Mouse (Mus musculus): ENCODE measurements around the gene Ormdl2. TPM values are rescaled to one million over a fixed set of nuclear protein-coding genes. Genes with fewer than 3 reads are reported as not detected.

Ormdl2 gene
- 77.1 TPM for polyA plus RNA-seq (2017; shearing (Covaris generic))

DNA sequence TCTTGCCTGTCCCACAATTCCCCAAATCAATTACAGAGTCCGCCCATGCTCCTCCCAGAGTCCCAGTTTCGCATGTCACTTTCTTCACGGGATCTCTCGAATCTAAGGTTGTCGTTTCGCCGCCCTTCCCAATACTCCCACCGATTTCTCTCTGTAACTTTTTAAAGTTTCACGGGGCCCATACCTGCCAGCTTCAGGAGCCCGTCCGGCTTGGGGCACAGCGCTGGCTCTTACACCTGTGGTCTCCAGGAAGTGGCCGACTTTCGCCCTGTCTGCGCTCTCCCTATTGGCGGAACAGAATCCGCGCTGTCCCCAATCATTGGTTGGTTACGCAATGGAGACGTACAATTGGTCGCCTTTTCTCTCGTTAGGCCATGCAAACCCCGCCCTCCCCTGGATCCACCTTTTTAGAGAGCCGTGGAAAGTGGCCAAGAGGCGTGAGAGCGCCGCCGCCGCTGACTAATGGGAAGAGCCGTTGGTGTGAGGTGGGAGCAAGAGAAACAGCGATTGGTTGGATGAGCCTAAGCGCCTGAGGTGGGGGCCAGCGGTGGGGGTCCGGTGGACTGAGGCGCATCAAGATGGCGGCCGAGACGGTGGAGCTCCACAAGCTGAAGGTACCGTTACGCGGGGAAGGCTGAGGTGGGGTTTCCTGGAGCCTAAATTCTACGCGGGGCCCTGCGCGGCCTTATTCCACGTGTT is at the start of gene Ormdl2:
Ormdl2 (minus strand) TSS at position 288 of the 699 bp plus-strand sequence.

DNA sequence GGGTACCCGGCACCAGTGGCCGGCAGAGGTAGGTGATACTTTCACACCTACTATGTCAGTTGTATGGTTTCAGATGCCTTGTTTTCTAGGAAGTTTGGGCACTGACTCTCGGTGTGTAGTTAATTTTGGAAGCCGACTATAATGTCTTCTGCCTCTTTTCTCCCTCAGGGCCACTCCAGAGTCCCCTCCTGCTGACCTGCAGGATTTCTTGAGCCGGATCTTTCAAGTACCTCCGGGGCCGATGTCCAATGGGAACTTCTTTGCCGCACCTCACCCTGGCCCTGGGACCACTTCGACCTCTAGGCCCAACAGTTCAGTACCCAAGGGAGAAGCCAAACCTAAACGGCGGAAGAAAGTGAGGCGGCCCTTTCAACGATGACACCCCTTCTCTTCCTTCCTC is 4.4 kb downstream of the Ormdl2 start, which contains the start of gene Sarnp:
Sarnp (plus strand) TSS at position 301 of the 400 bp plus-strand sequence.

DNA sequence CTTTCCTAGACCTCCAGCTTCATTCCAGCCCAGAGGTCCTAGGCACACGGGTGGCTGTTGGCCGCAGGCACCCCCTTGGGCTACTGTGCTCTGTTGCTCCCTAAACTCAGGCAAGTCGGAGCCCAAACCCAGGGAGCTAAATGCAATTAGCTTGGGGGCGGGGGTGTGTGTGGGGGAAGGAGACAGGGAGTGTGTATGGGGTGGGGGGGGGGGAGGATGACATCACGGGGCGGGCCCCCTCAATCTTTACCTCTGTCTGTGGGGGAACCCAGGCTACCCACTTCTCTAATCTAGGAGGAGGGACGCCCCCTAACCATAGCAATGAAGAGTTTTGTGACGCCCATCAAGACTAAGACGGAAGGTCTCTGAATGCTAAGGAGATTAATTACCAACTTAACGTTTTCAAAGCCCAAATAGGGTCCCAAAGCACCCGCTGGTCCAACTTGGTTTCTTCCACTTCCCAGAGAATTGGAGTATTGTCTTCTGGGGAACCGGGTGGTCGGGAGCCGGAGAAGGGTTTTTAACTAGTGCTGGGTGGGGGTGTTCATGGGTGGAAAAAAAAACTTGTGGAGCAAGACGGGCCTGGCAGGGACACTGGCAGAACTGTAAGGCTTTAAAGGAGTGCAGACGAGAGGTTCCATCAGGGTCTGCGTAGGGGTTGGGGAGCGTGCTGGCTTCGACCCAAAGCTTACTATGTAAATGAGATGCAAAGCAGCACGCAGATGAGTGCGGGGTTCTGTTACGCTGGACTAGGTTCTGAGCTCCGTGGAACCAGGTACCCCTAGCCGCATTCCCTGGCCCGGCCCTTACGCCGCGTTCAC is 17.0 kb downstream of the Ormdl2 start, which contains the start of gene Tmem198b:
Tmem198b (minus strand) TSS at position 100 of the 821 bp plus-strand sequence.

DNA sequence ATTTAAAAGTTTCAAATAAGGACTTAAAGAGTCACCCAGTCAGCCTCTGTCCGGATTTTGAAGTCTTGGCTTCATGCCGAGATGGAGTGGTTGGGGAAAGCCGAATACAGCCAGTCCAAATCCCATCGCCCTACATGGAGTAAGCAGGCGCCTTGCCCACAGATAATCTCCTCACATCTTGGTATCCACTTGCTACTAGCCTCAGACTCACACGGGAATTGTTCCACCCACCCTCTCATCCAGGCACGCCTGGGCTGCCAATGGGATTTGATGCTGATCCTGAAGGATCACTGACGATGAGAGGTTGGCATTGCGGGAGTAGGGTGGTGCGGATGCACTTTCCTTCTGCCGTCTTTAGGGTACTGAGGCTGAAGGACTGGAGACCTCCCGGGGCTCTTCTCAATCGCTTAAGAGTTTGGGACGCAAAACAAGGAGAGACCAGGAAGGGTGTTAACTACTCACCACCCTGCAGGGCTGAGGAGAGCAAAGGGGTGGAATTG is 17.6 kb downstream of the Ormdl2 start, which contains the start of gene Dnajc14:
Dnajc14 (plus strand) TSS at position 292 of the 500 bp plus-strand sequence.

DNA sequence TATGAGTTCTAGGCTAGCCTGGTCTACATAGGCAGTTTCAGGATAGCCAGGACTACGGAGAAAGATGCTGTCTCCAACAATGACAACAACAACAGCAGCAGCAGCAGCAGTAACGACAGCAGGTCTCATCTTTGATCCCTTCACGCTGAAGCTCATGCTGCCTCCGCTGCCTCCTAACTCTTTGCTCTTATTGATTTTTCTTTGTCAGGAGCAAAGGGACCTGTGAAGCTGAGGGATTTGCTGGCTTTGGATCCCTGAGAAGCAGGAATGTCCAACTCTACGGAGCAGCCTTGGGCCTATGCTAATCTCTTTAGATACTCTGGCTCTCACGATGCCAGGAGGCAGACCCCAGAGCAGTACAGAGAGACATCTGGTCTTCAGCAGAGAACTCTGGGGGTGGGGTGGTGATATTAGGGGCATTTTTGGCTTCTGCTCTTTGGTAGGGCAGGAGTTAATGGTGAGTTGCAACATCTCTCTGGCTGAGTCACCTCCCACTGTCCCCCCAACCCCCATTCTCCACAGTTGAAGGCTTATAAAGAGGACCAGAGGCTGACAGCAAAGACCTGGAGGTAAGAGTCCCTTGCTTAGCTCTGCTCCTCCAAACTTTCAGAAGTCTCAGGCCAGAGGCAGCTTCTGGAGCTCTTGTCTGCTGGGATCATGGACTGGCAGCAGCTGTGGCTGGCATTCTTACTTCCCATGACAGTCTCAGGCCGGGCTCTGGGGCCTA is 30.9 kb downstream of the Ormdl2 start, which contains the start of gene Mmp19:
Mmp19 (plus strand) TSS at position 513 of the 727 bp plus-strand sequence.

Other genes with a start within 250 kb of the Ormdl2 start
- 12.0 TPM for gene Erbb3, start 232.0 kb downstream of the Ormdl2 start, polyA plus RNA-seq (2017; shearing (Covaris generic))
- 866 TPM for gene Rps26, start 194.9 kb downstream of the Ormdl2 start, polyA plus RNA-seq (2017; shearing (Covaris generic))
- gene Ikzf4, start 175.7 kb downstream of the Ormdl2 start, polyA plus RNA-seq (2017; shearing (Covaris generic)): 123 TPM
- gene Suox, start 147.6 kb downstream of the Ormdl2 start, polyA plus RNA-seq (2017; shearing (Covaris generic)): 50.8 TPM
- 55.3 TPM for gene Rab5b, start 125.4 kb downstream of the Ormdl2 start, polyA plus RNA-seq (2017; shearing (Covaris generic))
- gene Pmel, start 117.5 kb downstream of the Ormdl2 start, polyA plus RNA-seq (2017; shearing (Covaris generic)): 7.0 TPM
- gene Cdk2, start 116.6 kb downstream of the Ormdl2 start, polyA plus RNA-seq (2017; shearing (Covaris generic)): 42.1 TPM
- 777 TPM for gene Dgka, start 76.8 kb downstream of the Ormdl2 start, polyA plus RNA-seq (2017; shearing (Covaris generic))
- 41.7 TPM for gene Pym1, start 73.8 kb downstream of the Ormdl2 start, polyA plus RNA-seq (2017; shearing (Covaris generic))
- 0.12 TPM for gene Mmp19, start 30.7 kb downstream of the Ormdl2 start, polyA plus RNA-seq (2017; shearing (Covaris generic))
- 132 TPM for gene Dnajc14, start 17.6 kb downstream of the Ormdl2 start, polyA plus RNA-seq (2017; shearing (Covaris generic))
- 6.7 TPM for gene Tmem198b, start 17.3 kb downstream of the Ormdl2 start, polyA plus RNA-seq (2017; shearing (Covaris generic))
- 152 TPM for gene Sarnp, start 4.3 kb downstream of the Ormdl2 start, polyA plus RNA-seq (2017; shearing (Covaris generic))
- 1.4 TPM for gene Gdf11, start 70.1 kb upstream of the Ormdl2 start, polyA plus RNA-seq (2017; shearing (Covaris generic))
- gene Cd63, start 79.3 kb upstream of the Ormdl2 start, polyA plus RNA-seq (2017; shearing (Covaris generic)): 0.51 TPM
- gene Rdh5, start 101.2 kb upstream of the Ormdl2 start, polyA plus RNA-seq (2017; shearing (Covaris generic)): 17.8 TPM
- gene Bloc1s1, start 102.4 kb upstream of the Ormdl2 start, polyA plus RNA-seq (2017; shearing (Covaris generic)): 198 TPM
- 8.2 TPM for gene Itga7, start 112.2 kb upstream of the Ormdl2 start, polyA plus RNA-seq (2017; shearing (Covaris generic))
- gene Mettl7b, start 139.3 kb upstream of the Ormdl2 start, polyA plus RNA-seq (2017; shearing (Covaris generic)): not detected
- not detected for gene Olfr9, start 167.8 kb upstream of the Ormdl2 start, polyA plus RNA-seq (2017; shearing (Covaris generic))
- not detected for gene Olfr763, start 189.1 kb upstream of the Ormdl2 start, polyA plus RNA-seq (2017; shearing (Covaris generic))
- gene Olfr764-ps1, start 218.3 kb upstream of the Ormdl2 start, polyA plus RNA-seq (2017; shearing (Covaris generic)): not detected
- gene Olfr765, start 228.4 kb upstream of the Ormdl2 start, polyA plus RNA-seq (2017; shearing (Covaris generic)): not detected
- gene Olfr766-ps1, start 247.3 kb upstream of the Ormdl2 start, polyA plus RNA-seq (2017; shearing (Covaris generic)): not detected

All from CD4-positive, CD25-positive, alpha-beta regulatory T cell, adult 9 weeks (primary cell).